9 mouse cellular contexts compared by ENCODE assay signal in the genomic region with DNA sequence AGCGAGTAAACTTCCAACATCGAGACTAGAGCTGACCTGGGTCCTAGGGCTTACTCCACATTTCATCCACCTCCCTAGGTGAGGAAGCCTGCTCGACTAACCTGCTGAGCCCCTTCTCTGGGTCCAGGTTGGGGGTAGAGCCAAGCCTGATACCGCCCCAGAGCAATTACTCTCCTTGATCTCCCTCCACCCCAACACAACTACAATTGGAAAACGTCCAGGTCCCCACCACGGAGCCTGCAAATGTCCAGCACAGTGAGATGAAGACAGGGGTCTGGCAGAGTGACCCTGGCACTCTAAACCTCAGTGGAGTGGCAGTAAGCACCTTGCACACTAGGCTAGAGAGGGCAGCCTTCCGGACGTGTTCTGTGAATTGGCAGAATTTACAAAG. TPM values are rescaled to one million over a fixed set of nuclear protein-coding genes. Genes with fewer than 3 reads are reported as not detected.
DNase-seq lines count a peak whose midpoint lies in the region; ATAC-seq and TF ChIP-seq lines count a peak whose summit lies in the region.
"Had no signal": no experiment of that assay in that cellular context is flagged by ENCODE, and none has a peak within 500 bp of the region (broad histone marks: within the 10 kb centered on the region; RNA-seq: fewer than 3 reads in every experiment).

No protein-coding gene starts in this region.

- WGBS in lung, adult 2 months: 17% methylated on average over 8 of the region's 8 CpGs
- WGBS in forebrain, embryonic 11.5 days: 17% methylated on average over 8 of the region's 8 CpGs
- WGBS in intestine, embryonic 16.5 days: 20% methylated on average over 8 of the region's 8 CpGs
- WGBS in neural tube, embryonic 13.5 days: 10% methylated on average over 8 of the region's 8 CpGs

- no peak for ATAC-seq in forebrain, embryonic 11.5 days (replicated peaks; ENCODE audit: low FRiP score)
- no peak for ATAC-seq in intestine, embryonic 16.5 days
- 0 out of 2 replicates have a peak, but pooled peaks have one; percentile 16 for ATAC-seq in neural tube, embryonic 13.5 days (ENCODE audit: low read depth)

- no peaks in the 10 kb centered on the region for H3K9me3 ChIP-seq in forebrain, embryonic 11.5 days (ENCODE audit: control insufficient read depth, low read length)
- H3K9me3 ChIP-seq in intestine, embryonic 16.5 days (ENCODE audit: control insufficient read depth, low read length): no peaks in the 10 kb centered on the region
- no peaks in the 10 kb centered on the region for H3K9me3 ChIP-seq in neural tube, embryonic 13.5 days

- 0 out of 2 replicates have a peak, but pooled peaks cover 2% of the 10 kb centered on the region for H3K4me1 ChIP-seq in lung, adult 2 months (ENCODE audit: control insufficient read depth, insufficient read depth, low read length)
- 0 out of 2 replicates have a peak, but pooled peaks cover 3% of the 10 kb centered on the region for H3K4me1 ChIP-seq in forebrain, embryonic 11.5 days (replicated peaks; ENCODE audit: control insufficient read depth, insufficient read depth, low read length)
- H3K4me1 ChIP-seq in intestine, embryonic 16.5 days (ENCODE audit: control insufficient read depth, insufficient read depth, low read length): peaks cover 7% of the 10 kb centered on the region; the same call in 1 of the 2 replicates
- H3K4me1 ChIP-seq in neural tube, embryonic 13.5 days (replicated peaks): peaks cover 18% of the 10 kb centered on the region

- no peaks in the 10 kb centered on the region for H3K36me3 ChIP-seq in forebrain, embryonic 11.5 days (ENCODE audit: control insufficient read depth, insufficient read depth, low read length)
- no peaks in the 10 kb centered on the region for H3K36me3 ChIP-seq in intestine, embryonic 16.5 days (ENCODE audit: control insufficient read depth, insufficient read depth, low read length)
- no peaks in the 10 kb centered on the region for H3K36me3 ChIP-seq in neural tube, embryonic 13.5 days

- H3K27me3 ChIP-seq in forebrain, embryonic 11.5 days (ENCODE audit: control insufficient read depth, insufficient read depth, low read length): peaks cover 19% of the 10 kb centered on the region
- H3K27me3 ChIP-seq in intestine, embryonic 16.5 days (replicated peaks; ENCODE audit: control insufficient read depth, insufficient read depth, low read length): peaks cover 6% of the 10 kb centered on the region; the same call in 1 of the 2 replicates
- H3K27me3 ChIP-seq in neural tube, embryonic 13.5 days: peaks cover 48% of the 10 kb centered on the region

- TF ChIP-seq POLR2A in lung, adult 2 months (IDR thresholded peaks at IDR 0.05; ENCODE audit: borderline replicate concordance, extremely low read depth, low read depth, low read length): no peak

- H3K4me2 ChIP-seq in forebrain, embryonic 11.5 days (ENCODE audit: low read depth, low read length, severe bottlenecking): peak overlapping the region; percentile 78
- peak overlapping the region; percentile 92 for H3K4me2 ChIP-seq in intestine, embryonic 16.5 days (ENCODE audit: low read depth, low read length)
- peak overlapping the region; percentile 80 for H3K4me2 ChIP-seq in neural tube, embryonic 13.5 days

- peak overlapping the region; percentile 72 for H3K4me3 ChIP-seq in lung, adult 2 months (replicated peaks; ENCODE audit: extremely low read depth, low read depth, low read length)
- H3K4me3 ChIP-seq in forebrain, embryonic 11.5 days (ENCODE audit: low read depth, low read length): peak overlapping the region; percentile 42
- peak overlapping the region; percentile 73 for H3K4me3 ChIP-seq in intestine, embryonic 16.5 days (ENCODE audit: low read length)
- peak overlapping the region; percentile 55 for H3K4me3 ChIP-seq in neural tube, embryonic 13.5 days

- no peak for TF ChIP-seq CTCF in lung, adult 2 months (IDR thresholded peaks at IDR 0.05; ENCODE audit: insufficient read depth, low read length)

- H3K27ac ChIP-seq in forebrain, embryonic 11.5 days (ENCODE audit: low read depth, low read length): no peak overlapping the region
- H3K27ac ChIP-seq in intestine, embryonic 16.5 days (ENCODE audit: low read length): 0 out of 2 replicates have a peak overlapping the region, but pooled peaks have one; percentile 54
- no peak overlapping the region for H3K27ac ChIP-seq in neural tube, embryonic 13.5 days (replicated peaks)

- DNase-seq in lung, adult 2 months: no peak
- DNase-seq in lung, postnatal 14 days: no peak
- DNase-seq in forebrain, embryonic 11.5 days (ENCODE audit: low spot score): no peak
- no peak for DNase-seq in embryo, embryonic 10.5 days (ENCODE audit: low spot score)
- DNase-seq in retina, embryonic 14.5 days (ENCODE audit: low spot score): no peak
- no peak for DNase-seq in urinary bladder, postnatal 36 days (ENCODE audit: low spot score in 2 of 2)

- H3K9ac ChIP-seq in forebrain, embryonic 11.5 days (ENCODE audit: low read length): peak overlapping the region; percentile 54; the same call in 1 of the 2 replicates
- H3K9ac ChIP-seq in intestine, embryonic 16.5 days (ENCODE audit: low read depth, low read length): peak overlapping the region; percentile 77
- peak overlapping the region; percentile 79 for H3K9ac ChIP-seq in neural tube, embryonic 13.5 days

RNA-seq across cellular contexts. Expression of gene Slc7a4, which starts 6.2 kb away (rescaled TPM):
- polyA plus RNA-seq in lung, adult 2 months (2012; rRNA removed): 35.7 and 38.4 TPM in 2 replicates
- 3.1 and 4.0 TPM in 2 replicates for polyA plus RNA-seq in forebrain, embryonic 11.5 days (2014; fragmentation: Nextera tagmentation; extraction: Ambion mirVana)
- 36.2 and 38.1 TPM in 2 replicates for polyA plus RNA-seq in intestine, embryonic 16.5 days (2015; fragmentation: Nextera tagmentation; extraction: Ambion mirVana)
- 16.4 and 20.1 TPM in 2 replicates for polyA plus RNA-seq in neural tube, embryonic 13.5 days (2015; fragmentation: Nextera tagmentation; extraction: Ambion mirVana)

RNA-seq across cellular contexts. Expression of gene P2rx6, which starts 15.1 kb away (rescaled TPM):
- 10.7 and 12.7 TPM in 2 replicates for polyA plus RNA-seq in lung, adult 2 months (2012; rRNA removed)
- 0.35 and 0.75 TPM in 2 replicates for polyA plus RNA-seq in forebrain, embryonic 11.5 days (2014; fragmentation: Nextera tagmentation; extraction: Ambion mirVana)
- polyA plus RNA-seq in intestine, embryonic 16.5 days (2015; fragmentation: Nextera tagmentation; extraction: Ambion mirVana): 0.48 and 1.1 TPM in 2 replicates
- 1.2 and 1.6 TPM in 2 replicates for polyA plus RNA-seq in neural tube, embryonic 13.5 days (2015; fragmentation: Nextera tagmentation; extraction: Ambion mirVana)

RNA-seq across cellular contexts. Expression of gene Lrrc74b, which starts 15.8 kb away (rescaled TPM):
- polyA plus RNA-seq in lung, adult 2 months (2012; rRNA removed): 7.3 and 9.5 TPM in 2 replicates
- polyA plus RNA-seq in forebrain, embryonic 11.5 days (2014; fragmentation: Nextera tagmentation; extraction: Ambion mirVana): 0.12 and 0.57 TPM in 2 replicates
- 0.17 and 0.31 TPM in 2 replicates for polyA plus RNA-seq in intestine, embryonic 16.5 days (2015; fragmentation: Nextera tagmentation; extraction: Ambion mirVana)
- 0.35 and 0.56 TPM in 2 replicates for polyA plus RNA-seq in neural tube, embryonic 13.5 days (2015; fragmentation: Nextera tagmentation; extraction: Ambion mirVana)
- polyA plus RNA-seq: spleen, adult 2 months had no signal

RNA-seq across cellular contexts. Expression of gene Smpd4, which starts 42.3 kb away (rescaled TPM):
- polyA plus RNA-seq in lung, adult 2 months (2012; rRNA removed): 50.4 and 62.5 TPM in 2 replicates
- 61.1 and 69.1 TPM in 2 replicates for polyA plus RNA-seq in forebrain, embryonic 11.5 days (2014; fragmentation: Nextera tagmentation; extraction: Ambion mirVana)
- 24.5 and 24.9 TPM in 2 replicates for polyA plus RNA-seq in intestine, embryonic 16.5 days (2015; fragmentation: Nextera tagmentation; extraction: Ambion mirVana)
- 23.3 and 23.4 TPM in 2 replicates for polyA plus RNA-seq in neural tube, embryonic 13.5 days (2015; fragmentation: Nextera tagmentation; extraction: Ambion mirVana)

RNA-seq across cellular contexts. Expression of gene Thap7, which starts 45.9 kb away (rescaled TPM):
- polyA plus RNA-seq in lung, adult 2 months (2012; rRNA removed): 87.3 and 90.4 TPM in 2 replicates
- polyA plus RNA-seq in forebrain, embryonic 11.5 days (2014; fragmentation: Nextera tagmentation; extraction: Ambion mirVana): 50.2 and 55.6 TPM in 2 replicates
- polyA plus RNA-seq in intestine, embryonic 16.5 days (2015; fragmentation: Nextera tagmentation; extraction: Ambion mirVana): 59.3 and 61.4 TPM in 2 replicates
- polyA plus RNA-seq in neural tube, embryonic 13.5 days (2015; fragmentation: Nextera tagmentation; extraction: Ambion mirVana): 67.8 and 69.9 TPM in 2 replicates
